Mouse (Mus musculus): ENCODE measurements around the gene Gm3453. TPM values are rescaled to one million over a fixed set of nuclear protein-coding genes. Genes with fewer than 3 reads are reported as not detected.

Gm3453 gene
- polyA plus RNA-seq (2015; fragmentation: Nextera tagmentation; extraction: Ambion mirVana) = not detected in 2 replicates

DNA sequence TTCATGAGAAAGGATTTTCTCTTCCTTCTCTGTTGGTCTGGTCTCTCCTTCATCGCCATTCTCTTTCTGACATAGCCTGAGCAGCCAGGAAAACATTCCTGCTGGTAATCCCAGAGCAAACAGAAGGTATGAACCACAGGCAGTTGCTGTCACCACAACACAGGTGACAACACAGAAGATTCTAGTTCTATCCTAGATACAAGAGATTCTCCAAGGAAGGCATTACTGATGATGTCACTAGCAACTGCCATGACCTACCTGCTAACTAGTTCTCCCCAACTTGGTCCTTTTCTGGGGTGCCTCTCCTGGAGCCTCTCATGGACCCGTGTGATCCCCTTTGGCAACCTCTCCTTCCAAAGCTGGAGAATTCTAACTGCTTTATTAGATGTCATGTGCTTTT is at the start of gene Gm3453:
Gm3453 (minus strand) TSS at position 101 of the 400 bp plus-strand sequence.

GRCm38 (mm10) chr14:5961635-5962034 is 17.3 kb downstream of the Gm3453 start, which contains the start of gene Gm3248:
Gene Gm3248 (minus strand): TSS chr14:5961745.

Other genes with a start within 250 kb of the Gm3453 start
- 0.60 TPM in 1 of 2 replicates, not detected in the other for gene Gm3373, start 237.6 kb downstream of the Gm3453 start, polyA plus RNA-seq (2015; fragmentation: Nextera tagmentation; extraction: Ambion mirVana)
- gene Gm3383, start 171.2 kb downstream of the Gm3453 start, polyA plus RNA-seq (2015; fragmentation: Nextera tagmentation; extraction: Ambion mirVana) = 0.17 and 0.46 TPM in 2 replicates
- not detected in 2 replicates for gene Gm3424, start 148.8 kb downstream of the Gm3453 start, polyA plus RNA-seq (2015; fragmentation: Nextera tagmentation; extraction: Ambion mirVana)
- 0.32 TPM in 1 of 2 replicates, not detected in the other for gene Gm8237, start 98.8 kb downstream of the Gm3453 start, polyA plus RNA-seq (2015; fragmentation: Nextera tagmentation; extraction: Ambion mirVana)
- 0.40 and 0.50 TPM in 2 replicates for gene Gm3248, start 17.4 kb downstream of the Gm3453 start, polyA plus RNA-seq (2015; fragmentation: Nextera tagmentation; extraction: Ambion mirVana)
- not detected in 2 replicates for gene Gm6337, start 79.1 kb upstream of the Gm3453 start, polyA plus RNA-seq (2015; fragmentation: Nextera tagmentation; extraction: Ambion mirVana)
- gene Gm8206, start 114.8 kb upstream of the Gm3453 start, polyA plus RNA-seq (2015; fragmentation: Nextera tagmentation; extraction: Ambion mirVana) = 0.11 and 0.60 TPM in 2 replicates
- gene Gm3468, start 129.5 kb upstream of the Gm3453 start, polyA plus RNA-seq (2015; fragmentation: Nextera tagmentation; extraction: Ambion mirVana) = 0.36 and 0.69 TPM in 2 replicates
- gene Gm3476, start 146.7 kb upstream of the Gm3453 start, polyA plus RNA-seq (2015; fragmentation: Nextera tagmentation; extraction: Ambion mirVana) = not detected in 2 replicates
- gene Gm21560, start 240.2 kb upstream of the Gm3453 start, polyA plus RNA-seq (2015; fragmentation: Nextera tagmentation; extraction: Ambion mirVana) = not detected in 2 replicates